Mouse (Mus musculus) testis, postnatal 10 days (tissue): ENCODE measurements at regions not wholly inside any gene's neighbourhood (a gene's known extent, or its start where the extent isn't known, plus 50 kb on each side); places are given as distances from the start of the nearest gene placed in this dataset.
A peak's percentile ranks its signal among the peaks of the same experiment; 100 is the strongest.

Experiments
- DNase-seq: peaks from one replicate; pipeline ENCODE4 v3.0.0; 2021; ENCODE audit warnings: low spot score

- no peak for DNase-seq
These were observed 59.8 kb upstream of the St3gal5 start for GRCm38 (mm10) chr6:72037639-72038038.

- DNase-seq: peak; percentile 6
These were observed 53.3 kb upstream of the St3gal5 start for GRCm38 (mm10) chr6:72043881-72044625.
